ENCODE assay signal across 8 mouse cellular contexts in the genomic region with DNA sequence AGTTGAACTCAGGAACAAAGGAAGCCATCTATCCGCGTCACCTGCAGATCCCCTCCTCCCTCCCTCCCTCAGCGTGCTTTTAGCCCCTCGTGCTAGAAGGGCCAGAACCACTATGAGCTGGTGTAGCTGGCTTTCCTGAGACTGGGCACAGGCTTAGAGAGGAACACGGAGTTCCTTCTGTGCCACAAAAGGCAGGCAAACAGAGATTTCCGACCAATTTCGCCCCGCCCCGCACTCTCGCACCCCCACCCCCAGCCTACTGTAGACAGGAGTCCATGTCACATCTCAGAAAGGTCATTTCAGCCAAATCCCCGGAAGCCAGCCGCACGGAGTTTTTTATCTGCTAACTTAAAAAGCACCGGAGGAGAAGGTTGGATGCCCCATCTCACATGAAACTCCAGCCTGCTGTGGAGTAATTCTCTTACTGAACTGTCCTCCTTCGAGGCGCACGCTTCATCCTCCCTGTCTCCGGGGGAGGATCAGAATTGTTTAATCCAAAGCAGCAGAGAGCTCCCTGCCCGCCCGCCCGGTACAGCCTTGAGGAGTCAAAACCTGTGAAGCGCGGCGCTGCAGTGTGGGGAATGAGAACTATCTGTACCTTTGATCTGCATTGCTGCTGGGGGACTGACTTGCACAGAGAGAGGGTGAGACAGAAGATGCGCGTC. TPM values are rescaled to one million over a fixed set of nuclear protein-coding genes. Genes with fewer than 3 reads are reported as not detected.
DNase-seq lines count a peak whose midpoint lies in the region; ATAC-seq and TF ChIP-seq lines count a peak whose summit lies in the region.

No protein-coding gene starts in this region.

- peak overlapping the region; percentile 50 for H3K4me3 ChIP-seq in gastrocnemius, adult 2 months
- peak overlapping the region; percentile 45 for H3K4me3 ChIP-seq in hindbrain, embryonic 10.5 days
- peak overlapping the region; percentile 22 for H3K4me3 ChIP-seq in limb, embryonic 15.5 days
- H3K4me3 ChIP-seq in stomach, postnatal 0 days (ENCODE audit: low read depth, low read length) = peak overlapping the region; percentile 13; the same call in 1 of the 2 replicates

- no peak overlapping the region for H3K27ac ChIP-seq in gastrocnemius, adult 2 months
- no peak overlapping the region for H3K27ac ChIP-seq in hindbrain, embryonic 10.5 days
- H3K27ac ChIP-seq in limb, embryonic 15.5 days = no peak overlapping the region
- H3K27ac ChIP-seq in stomach, postnatal 0 days (replicated peaks) = no peak overlapping the region

- DNase-seq in gastrocnemius, adult 2 months = no peak
- no peak for DNase-seq in gastrocnemius, postnatal 10 days
- peak; percentile 27 for DNase-seq in ZHBTc4 (ENCODE audit: low read depth, low spot score)
- peak; percentile 22 for DNase-seq in hindbrain, embryonic 10.5 days (ENCODE audit: low spot score)
- no peak for DNase-seq in stomach, postnatal 0 days (ENCODE audit: low spot score)
- no peak for DNase-seq in gastrocnemius, adult 8-10 months (ENCODE audit: low spot score in 2 of 2)
- DNase-seq in gastrocnemius, postnatal 4 days (ENCODE audit: low spot score in 2 of 2) = no peak

- peak overlapping the region; percentile 39 for H3K4me2 ChIP-seq in limb, embryonic 15.5 days
- peak overlapping the region; percentile 45 for H3K4me2 ChIP-seq in stomach, postnatal 0 days (replicated peaks; ENCODE audit: low read depth)

- TF ChIP-seq EP300 in stomach, postnatal 0 days (optimal IDR thresholded peaks at IDR 0.05) = no peak

- no peaks in the 10 kb centered on the region for H3K36me3 ChIP-seq in hindbrain, embryonic 10.5 days
- no peaks in the 10 kb centered on the region for H3K36me3 ChIP-seq in limb, embryonic 15.5 days
- H3K36me3 ChIP-seq in stomach, postnatal 0 days (ENCODE audit: control insufficient read depth, insufficient read depth, low read length) = no peaks in the 10 kb centered on the region

- H3K27me3 ChIP-seq in hindbrain, embryonic 10.5 days (ENCODE audit: insufficient read depth, poor library complexity, severe bottlenecking) = peaks cover 68% of the 10 kb centered on the region
- peaks cover 62% of the 10 kb centered on the region for H3K27me3 ChIP-seq in limb, embryonic 15.5 days
- H3K27me3 ChIP-seq in stomach, postnatal 0 days (ENCODE audit: control insufficient read depth, insufficient read depth, low read length) = peaks cover 5% of the 10 kb centered on the region; the same call in 1 of the 2 replicates

- peaks cover 25% of the 10 kb centered on the region for H3K4me1 ChIP-seq in hindbrain, embryonic 10.5 days (replicated peaks)
- H3K4me1 ChIP-seq in limb, embryonic 15.5 days = peaks cover 15% of the 10 kb centered on the region
- peaks cover 3% of the 10 kb centered on the region; the same call in 1 of the 2 replicates for H3K4me1 ChIP-seq in stomach, postnatal 0 days (replicated peaks; ENCODE audit: control insufficient read depth, insufficient read depth)

- 2% methylated on average over 26 of the region's 26 CpGs for WGBS in hindbrain, embryonic 10.5 days
- WGBS in limb, embryonic 15.5 days = 2% methylated on average over 26 of the region's 26 CpGs
- 4% methylated on average over 26 of the region's 26 CpGs for WGBS in stomach, postnatal 0 days

- no peak for TF ChIP-seq CTCF in gastrocnemius, adult 2 months (IDR thresholded peaks at IDR 0.05)
- TF ChIP-seq CTCF in stomach, postnatal 0 days (IDR thresholded peaks at IDR 0.05; ENCODE audit: low read depth) = no peak

- intact Hi-C loops in gastrocnemius, adult 2 months (cut with DNase I) = no loop called here

- ATAC-seq in limb, embryonic 15.5 days (ENCODE audit: insufficient number of reproducible peaks, low FRiP score, low TSS enrichment, low read depth) = no peak
- ATAC-seq in stomach, postnatal 0 days (ENCODE audit: low FRiP score, low TSS enrichment) = no peak

- H3K9me3 ChIP-seq in hindbrain, embryonic 10.5 days = no peaks in the 10 kb centered on the region
- H3K9me3 ChIP-seq in limb, embryonic 15.5 days = no peaks in the 10 kb centered on the region
- no peaks in the 10 kb centered on the region for H3K9me3 ChIP-seq in stomach, postnatal 0 days (ENCODE audit: control insufficient read depth, low read length)

- H3K9ac ChIP-seq in limb, embryonic 15.5 days = no peak overlapping the region
- peak overlapping the region; percentile 23; the same call in 1 of the 2 replicates for H3K9ac ChIP-seq in stomach, postnatal 0 days (ENCODE audit: low read length)

RNA-seq across cellular contexts. Expression of a gene that starts 45.8 kb away (rescaled TPM):
- 10 to 100 TPM; 45.4 to 51.9 TPM for total RNA-seq in gastrocnemius, adult 2 months (2021)
- 10 to 100 TPM; 42.8 to 50.4 TPM for total RNA-seq in gastrocnemius, postnatal 10 days (2021)
- polyA plus RNA-seq in hindbrain, embryonic 10.5 days (2016; fragmentation: Nextera tagmentation; extraction: Ambion mirVana) = 98.7 and 141 TPM in 2 replicates
- 132 and 136 TPM in 2 replicates for polyA plus RNA-seq in limb, embryonic 15.5 days (2015; fragmentation: Nextera tagmentation; extraction: Ambion mirVana)
- polyA plus RNA-seq in stomach, postnatal 0 days (2015; fragmentation: Nextera tagmentation; extraction: Ambion mirVana) = 68.6 and 69.7 TPM in 2 replicates
- 10 to 100 TPM; 41.3 to 58.5 (median 46.7) TPM for total RNA-seq in gastrocnemius, adult 8-10 months (2022)
- 10 to 100 TPM; 49.5 to 50.7 TPM for total RNA-seq in gastrocnemius, postnatal 4 days (2021)

RNA-seq across cellular contexts. Expression of a gene that starts 46.7 kb away (rescaled TPM):
- total RNA-seq in gastrocnemius, adult 2 months (2021) = 1 to 10 TPM; 5.2 to 7.8 TPM
- 10 to 100 TPM; 11.6 to 14.3 TPM for total RNA-seq in gastrocnemius, postnatal 10 days (2021)
- 4.8 TPM in 2 replicates for polyA plus RNA-seq in hindbrain, embryonic 10.5 days (2016; fragmentation: Nextera tagmentation; extraction: Ambion mirVana)
- polyA plus RNA-seq in limb, embryonic 15.5 days (2015; fragmentation: Nextera tagmentation; extraction: Ambion mirVana) = 4.9 and 6.2 TPM in 2 replicates
- polyA plus RNA-seq in stomach, postnatal 0 days (2015; fragmentation: Nextera tagmentation; extraction: Ambion mirVana) = 2.6 and 3.1 TPM in 2 replicates
- total RNA-seq in gastrocnemius, adult 8-10 months (2022) = 1 to 10 TPM; 4.6 to 6.0 (median 5.5) TPM
- 10 to 100 TPM; 19.0 to 21.9 TPM for total RNA-seq in gastrocnemius, postnatal 4 days (2021)

Comparison
In these comparisons a context has a peak if more than half of its experiments do, and no peak if none do; other contexts are left out.
1. DNase-seq: peak in ZHBTc4 (single experiment) and hindbrain, embryonic 10.5 days (single experiment); none in gastrocnemius, adult 2 months (single experiment), gastrocnemius, postnatal 10 days (single experiment), stomach, postnatal 0 days (single experiment), gastrocnemius, adult 8-10 months (0 of 2) and gastrocnemius, postnatal 4 days (0 of 2).
2. Peak in every context shown above with its lines, with median percentiles within 50 percentile points of each other: H3K4me3 ChIP-seq.